Mouse (Mus musculus) midbrain, embryonic 12.5 days (tissue): ENCODE data around the gene Tinf2. TPM values are rescaled to one million over a fixed set of nuclear protein-coding genes. Genes with fewer than 3 reads are reported as not detected.

ENCODE experiments used
- ATAC-seq: fragments of 200-750 bp; cut with Nextera tagmentation; 2 replicates; pipeline ENCODE4 v1.8.0; 2017; ENCODE audit warnings: low read depth, moderate TSS enrichment, moderate library complexity; ENCODE audit not compliant: low FRiP score
- H3K27ac ChIP-seq: fragments of 300-500 bp; sonication (generic); replicated peaks from 2 replicates; pipeline ENCODE4 v1.5.1; 2016; ENCODE audit warnings: mild to moderate bottlenecking
- H3K27me3 ChIP-seq: fragments of 300-500 bp; sonication (generic); 2 replicates; pipeline ENCODE4 v1.6.1; 2016; ENCODE audit warnings: mild to moderate bottlenecking
- H3K36me3 ChIP-seq: fragments of 300-500 bp; sonication (generic); 2 replicates; pipeline ENCODE4 v1.6.1; 2016
- H3K4me1 ChIP-seq: fragments of 300-500 bp; sonication (generic); 2 replicates; pipeline ENCODE4 v1.6.1; 2016
- H3K4me2 ChIP-seq: fragments of 300-500 bp; sonication (generic); replicated peaks from 2 replicates; pipeline ENCODE4 v1.6.1; 2016; ENCODE audit warnings: mild to moderate bottlenecking, moderate library complexity
- H3K4me3 ChIP-seq: fragments of 300-500 bp; sonication (generic); 2 replicates; pipeline ENCODE4 v1.5.1; 2016; ENCODE audit warnings: mild to moderate bottlenecking
- H3K9ac ChIP-seq: fragments of 300-500 bp; sonication (generic); replicated peaks from 2 replicates; pipeline ENCODE4 v1.6.1; 2016; ENCODE audit warnings: mild to moderate bottlenecking, moderate library complexity
- H3K9me3 ChIP-seq: fragments of 300-500 bp; sonication (generic); 2 replicates; pipeline ENCODE4 v1.6.1; 2016; ENCODE audit warnings: mild to moderate bottlenecking
- WGBS: fragments of 180-500 bp; shearing (Covaris S2); methylation state at CpG from one replicate; pipeline ENCODE4 v1.1.7; 2016; 5-methylcytosine and 5-hydroxymethylcytosine counted together
- polyA plus RNA-seq: library from polyadenylated mRNA; unstranded; fragments of >200 nt; fragmentation: Nextera tagmentation; extraction: Ambion mirVana; gene quantifications from 2 replicates; pipeline ENCODE4 v1.2.1, GENCODE M21; 2016

The Tinf2 gene
- polyA plus RNA-seq, 1 experiment from 2014 or later, result 55.4 TPM

GRCm38 (mm10) chr14:55701131-55701530 lies 19.5 kb upstream of the Tinf2 start:
- Histone ChIP-seq H3K27ac (no peak overlapping the region), H3K4me1 (no peaks in the 10 kb centered on the region), H3K9me3 (no peaks in the 10 kb centered on the region), H3K27me3 (peaks cover 4% of the 10 kb centered on the region; the same call in 1 of the 2 replicates), H3K4me2 (no peak overlapping the region), H3K9ac (no peak overlapping the region), H3K4me3 (no peak overlapping the region), H3K36me3 (no peaks in the 10 kb centered on the region)
- WGBS, result 56% methylated on average over 9 of the region's 9 CpGs
- ATAC-seq, result no peak

DNA sequence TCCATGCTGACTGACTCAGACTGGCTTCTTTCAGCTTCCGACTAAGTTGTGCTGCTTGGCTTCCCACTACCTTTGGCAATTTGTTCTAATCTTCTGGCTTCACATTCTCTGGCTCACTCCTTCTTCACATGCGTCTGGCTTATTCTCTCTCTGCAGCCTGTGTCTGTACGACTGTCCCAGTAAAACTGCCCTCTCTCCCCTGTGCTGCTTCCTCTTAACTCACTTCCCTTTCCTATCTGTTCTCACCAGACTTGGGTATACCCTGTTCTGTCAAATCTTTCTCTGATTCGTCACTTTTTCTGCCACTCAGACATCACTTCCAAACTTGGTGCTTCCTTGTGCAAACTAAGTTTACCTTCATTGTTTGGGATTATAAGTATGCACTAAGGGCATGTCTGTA lies 15.6 kb upstream of the Tinf2 start:
- no peak overlapping the region for H3K4me3 ChIP-seq
- 0 out of 2 replicates have a peak, but pooled peaks cover 4% of the 10 kb centered on the region for H3K27me3 ChIP-seq
- H3K9me3 ChIP-seq, result no peaks in the 10 kb centered on the region
- ATAC-seq, result no peak
- H3K36me3 ChIP-seq, result no peaks in the 10 kb centered on the region
- H3K9ac ChIP-seq, result no peak overlapping the region
- WGBS, result 83% methylated on average over 4 of the region's 4 CpGs
- no peak overlapping the region for H3K4me2 ChIP-seq
- H3K27ac ChIP-seq, result no peak overlapping the region
- no peaks in the 10 kb centered on the region for H3K4me1 ChIP-seq

DNA sequence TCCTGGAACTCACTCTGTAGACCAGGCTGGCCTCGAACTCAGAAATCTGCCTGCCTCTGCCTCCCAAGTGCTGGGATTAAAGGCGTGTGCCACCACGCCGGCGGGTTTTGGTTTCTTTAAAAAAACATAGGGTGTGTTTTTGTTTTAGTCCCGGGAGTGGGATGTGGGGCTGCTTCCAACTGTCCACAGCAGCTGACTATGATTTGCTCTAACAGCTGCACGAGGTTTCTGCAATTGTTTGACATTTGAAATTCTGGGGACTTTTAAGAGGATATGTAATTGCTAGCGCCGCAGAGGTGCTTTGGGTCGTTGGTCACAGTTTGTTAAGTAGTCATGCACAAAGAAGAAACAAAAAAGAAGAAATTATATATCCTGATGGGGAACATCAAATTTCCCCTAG lies 7.8 kb upstream of the Tinf2 start:
- Histone ChIP-seq H3K4me2 (no peak overlapping the region), H3K36me3 (no peaks in the 10 kb centered on the region), H3K27me3 (0 out of 2 replicates have a peak, but pooled peaks cover 3% of the 10 kb centered on the region), H3K4me3 (no peak overlapping the region), H3K4me1 (no peaks in the 10 kb centered on the region), H3K9me3 (no peaks in the 10 kb centered on the region), H3K27ac (no peak overlapping the region), H3K9ac (no peak overlapping the region)
- no peak for ATAC-seq
- 80% methylated on average over 10 of the region's 10 CpGs for WGBS

GRCm38 (mm10) chr14:55682118-55682493 lies 486 bp upstream of the Tinf2 start:
- H3K9ac ChIP-seq, result peak overlapping the region; percentile 73; the same call in 1 of the 2 replicates
- no peaks in the 10 kb centered on the region for H3K27me3 ChIP-seq
- H3K4me2 ChIP-seq, result peak overlapping the region; percentile 75
- no peaks in the 10 kb centered on the region for H3K9me3 ChIP-seq
- peaks cover 29% of the 10 kb centered on the region for H3K36me3 ChIP-seq
- peaks cover 11% of the 10 kb centered on the region for H3K4me1 ChIP-seq
- 16% methylated on average over 3 of the region's 3 CpGs for WGBS
- peak overlapping the region; percentile 72 for H3K4me3 ChIP-seq
- peak overlapping the region; percentile 56; the same call in 1 of the 2 replicates for H3K27ac ChIP-seq
- ATAC-seq, result peak; percentile 60; the same call in 1 of the 2 replicates

DNA sequence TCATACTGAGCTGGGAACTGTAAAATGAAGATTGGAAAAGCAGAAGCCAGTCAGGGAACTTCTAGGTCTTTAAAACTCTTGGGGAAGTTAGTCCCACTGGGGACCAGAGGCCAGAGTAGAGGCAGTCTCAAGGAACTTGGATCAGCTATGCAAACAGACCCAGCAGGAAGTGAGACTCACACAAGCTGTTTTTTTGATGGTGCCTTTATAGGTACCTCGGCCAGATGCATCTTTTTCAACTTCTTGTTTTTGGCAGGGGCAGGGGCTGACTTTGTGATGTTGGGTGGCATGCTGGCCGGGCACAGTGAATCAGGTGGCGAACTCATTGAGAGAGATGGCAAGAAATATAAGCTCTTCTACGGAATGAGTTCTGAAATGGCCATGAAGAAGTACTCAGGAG lies 4.0 kb downstream of the Tinf2 start:
- Histone ChIP-seq H3K9me3 (no peaks in the 10 kb centered on the region), H3K27ac (no peak overlapping the region), H3K9ac (no peak overlapping the region), H3K4me2 (no peak overlapping the region), H3K4me3 (no peak overlapping the region), H3K27me3 (no peaks in the 10 kb centered on the region), H3K36me3 (peaks cover 43% of the 10 kb centered on the region), H3K4me1 (peaks cover 15% of the 10 kb centered on the region)
- ATAC-seq, result no peak
- WGBS, result 89% methylated on average over 4 of the region's 4 CpGs

GRCm38 (mm10) chr14:55672741-55673060 lies 8.9 kb downstream of the Tinf2 start:
- ATAC-seq, result no peak
- 83% methylated on average over 7 of the region's 7 CpGs for WGBS
- Histone ChIP-seq H3K27me3 (no peaks in the 10 kb centered on the region), H3K4me3 (peak overlapping the region; percentile 64), H3K4me2 (peak overlapping the region; percentile 98), H3K36me3 (peaks cover 26% of the 10 kb centered on the region), H3K4me1 (peaks cover 25% of the 10 kb centered on the region), H3K9ac (peak overlapping the region; percentile 29), H3K27ac (0 out of 2 replicates have a peak overlapping the region, but pooled peaks have one; percentile 81), H3K9me3 (no peaks in the 10 kb centered on the region)

DNA sequence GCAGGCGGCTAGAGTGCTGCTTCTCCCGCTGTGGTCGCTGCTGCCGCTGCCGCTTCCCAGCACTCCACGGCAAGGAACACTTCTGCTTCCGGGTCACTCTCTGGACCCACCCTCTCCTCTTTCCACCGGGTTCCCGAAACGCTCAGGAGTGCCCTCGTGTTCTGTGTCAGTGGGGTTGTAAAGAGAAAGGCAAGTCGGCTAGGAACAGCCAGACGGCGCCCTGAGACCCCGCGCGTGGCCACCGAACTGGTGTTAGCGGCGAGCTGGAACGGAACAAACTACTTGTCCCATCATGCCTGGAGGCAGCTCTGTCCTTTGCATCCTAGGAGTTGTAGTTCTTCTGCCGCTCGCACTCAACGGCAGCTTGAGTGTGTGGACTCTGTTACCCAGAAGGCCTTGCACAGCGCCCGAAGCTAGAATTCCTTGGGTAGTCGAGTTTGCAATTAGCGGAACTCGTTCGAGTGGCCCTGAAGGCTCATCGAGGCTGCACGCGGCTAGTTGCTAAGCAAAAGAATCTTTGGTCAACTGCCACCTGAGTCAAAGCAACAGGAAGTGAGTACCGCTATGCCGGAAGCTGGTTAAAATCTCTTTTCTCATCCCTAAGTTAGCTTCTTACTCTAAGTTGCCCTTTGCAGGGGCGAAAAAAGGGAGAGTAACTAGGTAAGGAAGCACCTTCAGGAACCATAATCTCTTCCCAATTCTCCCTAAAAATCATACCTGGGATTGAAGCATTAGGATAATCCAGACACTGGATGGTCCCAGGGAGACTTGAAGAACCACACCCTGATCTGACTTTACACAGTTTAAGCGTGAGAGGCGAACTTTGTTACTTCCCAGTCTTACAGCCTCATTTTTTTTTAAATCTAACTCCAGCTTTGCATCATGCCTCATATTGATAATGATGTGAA lies 9.5 kb downstream of the Tinf2 start, which contains the start of the genes Gmpr2 and Nedd8:
TSS of gene Gmpr2 (plus strand) at position 109 of the 908 bp plus-strand sequence.
TSS of gene Nedd8 (minus strand) at position 292 of the 908 bp plus-strand sequence.
- Histone ChIP-seq H3K4me1 (peaks cover 25% of the 10 kb centered on the region), H3K4me2 (peak within 1 kb of the TSS; percentile 98), H3K9me3 (no peaks in the 10 kb centered on the region), H3K4me3 (peak within 1 kb of the TSS; percentile 64), H3K27ac (peak within 1 kb of the TSS; percentile 81), H3K9ac (peak within 1 kb of the TSS; percentile 93), H3K36me3 (peaks cover 22% of the 10 kb centered on the region), H3K27me3 (no peaks in the 10 kb centered on the region)
- under 1% methylated on average over 38 of the region's 38 CpGs for WGBS
- peak; percentile 98 for ATAC-seq

DNA sequence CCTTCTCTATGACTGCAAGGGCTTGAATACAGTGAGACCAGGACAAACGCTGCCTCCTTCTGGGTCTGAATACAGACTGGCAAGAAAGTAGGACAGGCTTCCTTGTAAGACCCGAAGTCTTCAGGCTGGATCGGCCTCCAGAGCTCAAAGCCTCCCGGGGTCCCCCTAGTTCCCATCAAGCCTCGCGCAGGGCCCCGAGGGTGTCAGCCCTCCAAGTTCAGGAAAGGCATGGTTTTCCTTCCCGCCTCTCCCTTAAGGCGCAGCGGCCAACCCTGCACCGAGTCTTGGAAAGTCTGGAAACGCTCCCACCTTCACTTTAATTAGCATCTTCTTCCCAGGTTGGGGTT lies 10.2 kb downstream of the Tinf2 start:
- ATAC-seq, result peak; percentile 53
- H3K4me3 ChIP-seq, result peak overlapping the region; percentile 64
- under 1% methylated on average over 12 of the region's 12 CpGs for WGBS
- peaks cover 25% of the 10 kb centered on the region for H3K4me1 ChIP-seq
- peak overlapping the region; percentile 81 for H3K27ac ChIP-seq
- H3K9me3 ChIP-seq, result no peaks in the 10 kb centered on the region
- H3K36me3 ChIP-seq, result peaks cover 20% of the 10 kb centered on the region
- H3K4me2 ChIP-seq, result peak overlapping the region; percentile 98
- H3K27me3 ChIP-seq, result no peaks in the 10 kb centered on the region
- H3K9ac ChIP-seq, result peak overlapping the region; percentile 93

GRCm38 (mm10) chr14:55660636-55661035 lies 21.0 kb downstream of the Tinf2 start:
- 43% methylated on average over 2 of the region's 2 CpGs for WGBS
- Histone ChIP-seq H3K27ac (peak overlapping the region; percentile 65; the same call in 1 of the 2 replicates), H3K4me2 (peak overlapping the region; percentile 58), H3K9ac (no peak overlapping the region), H3K36me3 (peaks cover 39% of the 10 kb centered on the region), H3K4me1 (0 out of 2 replicates have a peak, but pooled peaks cover 3% of the 10 kb centered on the region), H3K4me3 (peak overlapping the region; percentile 75), H3K9me3 (no peaks in the 10 kb centered on the region), H3K27me3 (no peaks in the 10 kb centered on the region)
- 0 out of 2 replicates have a peak, but pooled peaks have one; percentile 10 for ATAC-seq

DNA sequence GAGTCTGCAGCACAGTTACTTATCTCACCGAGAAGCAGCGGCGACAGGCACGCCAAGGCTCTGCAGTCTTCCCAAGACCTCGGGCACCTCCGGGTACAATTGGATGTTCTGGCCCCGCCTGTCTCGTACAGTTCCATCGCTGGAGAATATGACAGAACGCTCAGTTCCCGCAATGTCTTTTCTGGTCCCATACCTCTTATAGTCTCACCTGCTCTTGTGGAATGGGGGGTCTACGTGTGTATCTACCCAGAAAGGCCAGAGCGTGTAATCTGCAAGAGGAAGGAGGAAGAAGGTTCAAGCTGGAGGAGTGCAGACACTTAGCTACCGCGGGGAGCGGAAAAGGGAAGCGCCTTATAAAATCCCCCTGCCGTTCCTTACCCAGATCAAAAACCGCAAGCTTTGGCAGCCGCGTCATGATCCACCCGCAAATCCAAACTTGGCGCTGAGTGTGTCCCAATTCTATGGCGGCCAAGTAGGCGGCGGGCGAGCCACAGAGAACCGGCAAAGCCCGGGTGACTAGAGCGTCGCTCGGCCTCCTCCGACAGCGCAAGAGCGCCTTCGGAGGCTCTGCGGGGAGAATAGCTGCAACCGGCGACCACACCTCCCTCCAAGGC lies 21.6 kb downstream of the Tinf2 start, which contains the start of gene Mdp1:
TSS of gene Mdp1 (minus strand) at position 549 of the 614 bp plus-strand sequence.
- peaks cover 39% of the 10 kb centered on the region for H3K36me3 ChIP-seq
- H3K4me2 ChIP-seq, result peak within 1 kb of the TSS; percentile 58
- H3K27me3 ChIP-seq, result no peaks in the 10 kb centered on the region
- H3K9me3 ChIP-seq, result no peaks in the 10 kb centered on the region
- peak within 1 kb of the TSS; percentile 65 for H3K27ac ChIP-seq
- H3K9ac ChIP-seq, result peak within 1 kb of the TSS; percentile 68
- H3K4me3 ChIP-seq, result peak within 1 kb of the TSS; percentile 75
- peak; percentile 92 for ATAC-seq
- 0 out of 2 replicates have a peak, but pooled peaks cover 3% of the 10 kb centered on the region for H3K4me1 ChIP-seq
- WGBS, result under 1% methylated on average over 39 of the region's 39 CpGs

DNA sequence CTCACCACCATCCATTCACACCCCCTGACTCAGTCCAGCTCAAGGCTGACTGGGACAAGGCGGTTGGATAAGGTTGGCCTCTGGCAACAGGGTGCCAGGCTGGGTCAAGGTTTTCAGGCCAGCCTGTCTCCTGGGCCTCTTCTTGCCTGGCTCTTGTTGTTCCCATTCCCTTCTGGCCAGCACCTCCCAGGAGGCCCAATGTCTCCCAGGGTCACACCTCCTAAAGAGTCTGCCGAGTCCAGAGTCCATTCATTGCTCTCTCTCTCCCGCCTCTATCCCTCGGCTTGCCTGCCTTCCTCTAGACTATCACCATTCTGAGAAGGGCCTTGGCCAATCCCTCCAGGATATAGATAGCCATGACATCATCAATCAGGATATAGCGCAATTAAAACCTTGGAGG lies 23.6 kb downstream of the Tinf2 start:
- H3K36me3 ChIP-seq, result peaks cover 31% of the 10 kb centered on the region
- H3K4me2 ChIP-seq, result no peak overlapping the region
- H3K9ac ChIP-seq, result no peak overlapping the region
- H3K4me3 ChIP-seq, result no peak overlapping the region
- H3K4me1 ChIP-seq, result 0 out of 2 replicates have a peak, but pooled peaks cover 3% of the 10 kb centered on the region
- ATAC-seq, result no peak
- WGBS, result 93% methylated on average over 5 of the region's 5 CpGs
- no peaks in the 10 kb centered on the region for H3K9me3 ChIP-seq
- H3K27me3 ChIP-seq, result no peaks in the 10 kb centered on the region
- no peak overlapping the region for H3K27ac ChIP-seq

DNA sequence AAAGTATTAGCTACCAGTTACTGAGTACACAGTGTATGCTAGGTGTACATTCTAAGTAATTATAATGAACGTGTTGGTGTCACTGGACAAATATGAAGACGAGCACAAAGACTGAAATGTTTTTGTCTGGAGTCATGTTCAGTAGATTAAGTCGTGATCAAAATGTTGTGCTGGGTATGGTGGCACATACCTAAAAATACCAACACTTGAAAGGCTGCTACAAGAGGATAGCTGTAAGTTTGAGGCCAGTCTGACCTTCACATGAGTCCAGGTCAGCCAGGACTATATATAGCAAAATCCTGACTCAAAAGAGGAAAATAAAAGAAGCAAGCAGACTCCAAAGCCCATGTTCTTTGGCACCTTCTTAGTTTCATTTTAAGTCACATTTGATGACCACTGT lies 24.7 kb downstream of the Tinf2 start:
- Histone ChIP-seq H3K4me2 (no peak overlapping the region), H3K4me1 (0 out of 2 replicates have a peak, but pooled peaks cover 3% of the 10 kb centered on the region), H3K4me3 (no peak overlapping the region), H3K27ac (no peak overlapping the region), H3K9ac (no peak overlapping the region), H3K36me3 (peaks cover 22% of the 10 kb centered on the region), H3K9me3 (no peaks in the 10 kb centered on the region), H3K27me3 (no peaks in the 10 kb centered on the region)
- WGBS, result 92% methylated on average over 3 of the region's 3 CpGs
- no peak for ATAC-seq
